Mouse (Mus musculus) gastrocnemius, postnatal 14 days (tissue): ENCODE results near the gene Slc29a4. TPM values are rescaled to one million over a fixed set of nuclear protein-coding genes. Genes with fewer than 3 reads are reported as not detected.

ENCODE experiments used
- DNase-seq: peaks from one replicate; pipeline ENCODE4 v3.0.0; 2021; ENCODE audit warnings: mixed read lengths
- intact Hi-C: fragments of 180-260 bp; cut with DNase I; formaldehyde crosslinking; loops from one replicate; pipeline ENCODE4 v1.15.1; 2025; ENCODE audit warnings: low total_unique reads
- total RNA-seq, 2 experiments: library from RNA; stranded (reverse); gene quantifications; 2 replicates each; pipeline ENCODE4 v1.2.3; 2021

Gene Slc29a4
- total RNA-seq, 2 experiments from 2014 or later, result 0.29 to 0.37 TPM

GRCm38 (mm10) chr5:142726748-142727147 lies 34.4 kb downstream of the Slc29a4 start:
- DNase-seq, result no peak
- intact Hi-C loops, result no loop called here

- intact Hi-C loops, result no loop called here
- DNase-seq, result no peak
Measured at GRCm38 (mm10) chr5:142728301-142728700, 36.0 kb downstream of the Slc29a4 start.

GRCm38 (mm10) chr5:142730295-142730694 lies 38.0 kb downstream of the Slc29a4 start:
- no peak for DNase-seq
- intact Hi-C loops, result loop anchor here (5.0 kb wide), 1 partner anchor 432 kb away; no protein-coding TSS in a partner anchor

GRCm38 (mm10) chr5:142731916-142732315 lies 39.6 kb downstream of the Slc29a4 start:
- intact Hi-C loops, result loop anchor here (5.0 kb wide), 1 partner anchor 430 kb away; no protein-coding TSS in a partner anchor
- no peak for DNase-seq

GRCm38 (mm10) chr5:142739941-142740340 lies 47.6 kb downstream of the Slc29a4 start:
- DNase-seq, result no peak
- intact Hi-C loops, result no loop called here

GRCm38 (mm10) chr5:142747026-142747629 lies 54.8 kb downstream of the Slc29a4 start:
- intact Hi-C loops, result no loop called here
- DNase-seq, result no peak

GRCm38 (mm10) chr5:142750173-142750572 lies 57.9 kb downstream of the Slc29a4 start:
- no peak for DNase-seq
- intact Hi-C loops, result no loop called here

- no peak for DNase-seq
- intact Hi-C loops, result no loop called here
Measured at GRCm38 (mm10) chr5:142752241-142752640, 59.9 kb downstream of the Slc29a4 start.

- intact Hi-C loops, result no loop called here
- DNase-seq, result no peak
Measured at GRCm38 (mm10) chr5:142759786-142760185, 67.5 kb downstream of the Slc29a4 start.

- peak; percentile 65 for DNase-seq
- intact Hi-C loops, result no loop called here
Measured at GRCm38 (mm10) chr5:142761326-142761983, 69.1 kb downstream of the Slc29a4 start.

GRCm38 (mm10) chr5:142762082-142762807 lies 69.9 kb downstream of the Slc29a4 start:
- DNase-seq, result no peak
- intact Hi-C loops, result no loop called here

- no peak for DNase-seq
- intact Hi-C loops, result no loop called here
Measured at GRCm38 (mm10) chr5:142764306-142764705, 72.0 kb downstream of the Slc29a4 start.

GRCm38 (mm10) chr5:142764889-142765288 lies 72.6 kb downstream of the Slc29a4 start:
- intact Hi-C loops, result no loop called here

GRCm38 (mm10) chr5:142766708-142767107 lies 74.4 kb downstream of the Slc29a4 start:
- DNase-seq, result no peak
- intact Hi-C loops, result no loop called here

More at GRCm38 (mm10) chr5:142764889-142765288, 72.6 kb downstream of the Slc29a4 start:
- no peak for DNase-seq

GRCm38 (mm10) chr5:142767937-142768336 lies 75.6 kb downstream of the Slc29a4 start:
- intact Hi-C loops, result no loop called here
- DNase-seq, result peak; percentile 63

- intact Hi-C loops, result no loop called here
- DNase-seq, result no peak
Measured at GRCm38 (mm10) chr5:142768352-142769267, 76.3 kb downstream of the Slc29a4 start.

GRCm38 (mm10) chr5:142769641-142770040 lies 77.3 kb downstream of the Slc29a4 start:
- intact Hi-C loops, result loop anchor here (2.0 to 5.0 kb wide), 2 partner anchors 43 to 107 kb away; no protein-coding TSS in a partner anchor
- no peak for DNase-seq

GRCm38 (mm10) chr5:142771034-142771433 lies 78.7 kb downstream of the Slc29a4 start:
- DNase-seq, result no peak
- intact Hi-C loops, result loop anchor here (2.0 to 5.0 kb wide), 2 partner anchors 41 to 106 kb away; no protein-coding TSS in a partner anchor

GRCm38 (mm10) chr5:142771964-142772363 lies 79.7 kb downstream of the Slc29a4 start:
- intact Hi-C loops, result loop anchor here (2.0 to 5.0 kb wide), 2 partner anchors 40 to 105 kb away; no protein-coding TSS in a partner anchor
- no peak for DNase-seq
